Mouse (Mus musculus): ENCODE data around the gene Msh5.

DNA sequence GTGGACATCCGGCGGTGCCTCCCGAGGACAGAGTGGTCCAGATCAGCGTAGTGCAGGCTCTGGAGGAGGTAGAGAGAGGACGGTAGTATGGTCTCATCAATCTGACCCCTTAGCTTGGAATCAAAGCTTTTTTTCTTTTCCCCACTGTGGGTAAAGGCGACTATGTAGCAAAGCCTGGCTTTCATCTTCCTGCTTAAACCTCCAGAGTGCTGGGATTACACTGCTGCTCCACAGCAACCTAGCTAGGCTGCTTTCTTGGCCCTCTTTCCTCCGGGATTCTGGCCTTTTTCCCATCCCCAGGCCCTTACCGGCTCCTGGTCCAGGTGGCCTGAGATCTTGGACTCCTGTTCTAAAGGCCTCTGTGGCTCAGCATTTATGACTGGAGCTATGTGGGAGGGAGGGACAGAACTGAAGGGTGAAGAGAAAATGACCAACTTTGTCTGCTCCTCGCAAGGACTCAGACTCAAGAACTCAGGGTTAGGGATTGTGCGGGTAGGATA is 17.9 kb upstream of the Msh5 start:
- no peak for TF ChIP-seq TAL1 (IDR thresholded peaks at IDR 0.05; ENCODE audit: low read length)
- TF ChIP-seq GATA1 (IDR thresholded peaks at IDR 0.05; ENCODE audit: low read length): no peak

All from erythroblast, embryonic 14.5 days (primary cell).